Mouse (Mus musculus) cerebellum, adult 2 months (tissue): ENCODE data around the gene Ppip5k2.

ENCODE experiments used
- CTCF ChIP-seq: fragments of 200-500 bp; IDR thresholded peaks from 2 replicates; pipeline ENCODE4 v1.5.1; 2011; ENCODE audit warnings: low read depth, mild to moderate bottlenecking, control low read depth, low read length, moderate library complexity, borderline replicate concordance; ENCODE audit not compliant: insufficient read depth
- POLR2A ChIP-seq: fragments of 200-500 bp; IDR thresholded peaks from 2 replicates; pipeline ENCODE4 v1.6.1; 2011; ENCODE audit warnings: low read length, control low read depth, borderline replicate concordance; ENCODE audit not compliant: insufficient read depth

DNA sequence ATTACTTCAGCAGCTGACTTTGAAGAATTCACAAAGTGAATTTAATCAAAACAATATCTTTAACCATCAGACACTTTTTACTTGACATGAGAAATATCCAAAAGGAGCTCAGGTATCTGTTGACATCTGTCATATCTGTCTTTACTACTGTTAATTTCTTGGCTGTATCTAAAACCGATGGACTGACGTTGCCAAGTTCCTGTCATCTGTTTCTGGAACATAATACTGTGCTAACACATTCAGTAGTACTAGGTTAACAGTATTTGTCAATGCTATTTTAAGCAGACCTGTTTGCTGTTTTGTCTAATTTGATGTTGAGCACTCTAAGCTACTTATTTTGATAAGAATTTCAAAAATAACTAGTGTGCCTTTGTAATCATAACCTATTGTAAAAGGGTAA, 18.3 kb upstream of the Ppip5k2 start:
- no peak for TF ChIP-seq CTCF
- TF ChIP-seq POLR2A, result no peak
